Comparison of ENCODE assay signal across 13 mouse cellular contexts in genomic region chr12:84152352-84153190, GRCm38 (mm10). TPM values are rescaled to one million over a fixed set of nuclear protein-coding genes. Genes with fewer than 3 reads are reported as not detected.
DNase-seq lines count a peak whose midpoint lies in the region; ATAC-seq and TF ChIP-seq lines count a peak whose summit lies in the region.
"Had no signal": no experiment of that assay in that cellular context is flagged by ENCODE, and none has a peak within 500 bp of the region (broad histone marks: within the 10 kb centered on the region; RNA-seq: fewer than 3 reads in every experiment).

No protein-coding gene starts in this region.

- TF ChIP-seq CTCF in lung, adult 2 months (IDR thresholded peaks at IDR 0.05; ENCODE audit: insufficient read depth, low read length) = no peak

- DNase-seq in cerebellum, adult 9-11 months = peak; percentile 42
- DNase-seq in cerebellum, postnatal 4 days (ENCODE audit: low spot score in 2 of 2) = no peak
- DNase-seq in lung, adult 2 months = no peak
- DNase-seq in testis, postnatal 10 days (ENCODE audit: low spot score) = peak; percentile 53
- DNase-seq in layer of hippocampus, postnatal 36 days = no peak
- DNase-seq: lung, adult 18-20 months had no signal

- 63% methylated on average over 32 of the region's 32 CpGs for WGBS in lung, embryonic 15.5 days
- 72% methylated on average over 32 of the region's 32 CpGs for WGBS in lung, adult 2 months
- WGBS in intestine, embryonic 16.5 days = 48% methylated on average over 32 of the region's 32 CpGs
- WGBS in forebrain, embryonic 13.5 days = 74% methylated on average over 32 of the region's 32 CpGs

- H3K4me3 ChIP-seq in lung, embryonic 15.5 days = no peak overlapping the region
- no peak overlapping the region for H3K4me3 ChIP-seq in lung, adult 2 months (replicated peaks; ENCODE audit: extremely low read depth, low read depth, low read length)
- peak overlapping the region; percentile 12; the same call in 1 of the 2 replicates for H3K4me3 ChIP-seq in intestine, embryonic 16.5 days (ENCODE audit: low read length)
- H3K4me3 ChIP-seq in forebrain, embryonic 13.5 days = no peak overlapping the region
- H3K4me3 ChIP-seq: hindbrain, embryonic 12.5 days had no signal

- no peak for TF ChIP-seq POLR2A in lung, adult 2 months (IDR thresholded peaks at IDR 0.05; ENCODE audit: borderline replicate concordance, extremely low read depth, low read depth, low read length)

- no peaks in the 10 kb centered on the region for H3K27me3 ChIP-seq in lung, embryonic 15.5 days
- H3K27me3 ChIP-seq in intestine, embryonic 16.5 days (replicated peaks; ENCODE audit: control insufficient read depth, insufficient read depth, low read length) = no peaks in the 10 kb centered on the region
- H3K27me3 ChIP-seq in forebrain, embryonic 13.5 days = no peaks in the 10 kb centered on the region
- H3K27me3 ChIP-seq: hindbrain, embryonic 12.5 days had no signal

- ATAC-seq in lung, embryonic 15.5 days (ENCODE audit: borderline replicate concordance, extremely low read depth, low FRiP score, low TSS enrichment) = peak; percentile 19; the same call in 1 of the 2 replicates
- peak; percentile 57 for ATAC-seq in intestine, embryonic 16.5 days
- no peak for ATAC-seq in forebrain, embryonic 13.5 days
- ATAC-seq: activated CD4-positive, CD25-positive, alpha-beta regulatory T cell, adult 4 months; CD4-positive, CD25-positive, alpha-beta regulatory T cell, adult 4 months; forebrain, embryonic 16.5 days had no signal

- no peak overlapping the region for H3K4me2 ChIP-seq in lung, embryonic 15.5 days
- peak overlapping the region; percentile 40 for H3K4me2 ChIP-seq in intestine, embryonic 16.5 days (ENCODE audit: low read depth, low read length)
- H3K4me2 ChIP-seq in forebrain, embryonic 13.5 days = no peak overlapping the region
- H3K4me2 ChIP-seq: hindbrain, embryonic 12.5 days had no signal

- H3K4me1 ChIP-seq in lung, embryonic 15.5 days = peaks cover 20% of the 10 kb centered on the region
- 0 out of 2 replicates have a peak, but pooled peaks cover 2% of the 10 kb centered on the region for H3K4me1 ChIP-seq in lung, adult 2 months (ENCODE audit: control insufficient read depth, insufficient read depth, low read length)
- peaks cover 30% of the 10 kb centered on the region for H3K4me1 ChIP-seq in intestine, embryonic 16.5 days (ENCODE audit: control insufficient read depth, insufficient read depth, low read length)
- peaks cover 20% of the 10 kb centered on the region for H3K4me1 ChIP-seq in forebrain, embryonic 13.5 days

- no peaks in the 10 kb centered on the region for H3K9me3 ChIP-seq in lung, embryonic 15.5 days
- no peaks in the 10 kb centered on the region for H3K9me3 ChIP-seq in intestine, embryonic 16.5 days (ENCODE audit: control insufficient read depth, low read length)
- H3K9me3 ChIP-seq in forebrain, embryonic 13.5 days (replicated peaks) = no peaks in the 10 kb centered on the region
- H3K9me3 ChIP-seq: hindbrain, embryonic 12.5 days had no signal

- H3K36me3 ChIP-seq in lung, embryonic 15.5 days = peaks cover 58% of the 10 kb centered on the region
- peaks cover 12% of the 10 kb centered on the region; the same call in 1 of the 2 replicates for H3K36me3 ChIP-seq in intestine, embryonic 16.5 days (ENCODE audit: control insufficient read depth, insufficient read depth, low read length)
- H3K36me3 ChIP-seq in forebrain, embryonic 13.5 days (ENCODE audit: poor library complexity, severe bottlenecking) = peaks cover 59% of the 10 kb centered on the region

- no peak overlapping the region for H3K9ac ChIP-seq in lung, embryonic 15.5 days
- peak overlapping the region; percentile 45; the same call in 1 of the 2 replicates for H3K9ac ChIP-seq in intestine, embryonic 16.5 days (ENCODE audit: low read depth, low read length)
- no peak overlapping the region for H3K9ac ChIP-seq in forebrain, embryonic 13.5 days
- H3K9ac ChIP-seq: hindbrain, embryonic 12.5 days had no signal

- no peak overlapping the region for H3K27ac ChIP-seq in lung, embryonic 15.5 days
- peak overlapping the region; percentile 80 for H3K27ac ChIP-seq in intestine, embryonic 16.5 days (ENCODE audit: low read length)
- H3K27ac ChIP-seq in forebrain, embryonic 13.5 days = no peak overlapping the region; the same call in 1 of the 2 replicates

RNA-seq across cellular contexts. Expression of gene Pnma1, which starts 4.3 kb away (rescaled TPM):
- 1.8 TPM in 2 replicates for polyA plus RNA-seq in lung, embryonic 15.5 days (2015; fragmentation: Nextera tagmentation; extraction: Ambion mirVana)
- 0.84 and 1.3 TPM in 2 replicates for polyA plus RNA-seq in lung, adult 2 months (2012; rRNA removed)
- 0.34 and 0.67 TPM in 2 replicates for polyA plus RNA-seq in intestine, embryonic 16.5 days (2015; fragmentation: Nextera tagmentation; extraction: Ambion mirVana)
- 1 to 10 TPM; 2.3 to 2.8 TPM for total RNA-seq in layer of hippocampus, postnatal 36 days (2021)
- polyA plus RNA-seq in forebrain, embryonic 13.5 days (2015; fragmentation: Nextera tagmentation; extraction: Ambion mirVana) = 3.6 and 4.3 TPM in 2 replicates
- polyA plus RNA-seq: activated CD4-positive, CD25-positive, alpha-beta regulatory T cell, adult 4 months; CD4-positive, CD25-positive, alpha-beta regulatory T cell, adult 4 months had no signal

RNA-seq across cellular contexts. Expression of gene Dnal1, which starts 38.4 kb away (rescaled TPM):
- 4.8 and 6.1 TPM in 2 replicates for polyA plus RNA-seq in lung, embryonic 15.5 days (2015; fragmentation: Nextera tagmentation; extraction: Ambion mirVana)
- 4.6 and 9.2 TPM in 2 replicates for polyA plus RNA-seq in lung, adult 2 months (2012; rRNA removed)
- polyA plus RNA-seq in intestine, embryonic 16.5 days (2015; fragmentation: Nextera tagmentation; extraction: Ambion mirVana) = 2.4 and 3.4 TPM in 2 replicates
- total RNA-seq in layer of hippocampus, postnatal 36 days (2021) = 100 to 1,000 TPM; 104 to 112 TPM
- polyA plus RNA-seq in forebrain, embryonic 13.5 days (2015; fragmentation: Nextera tagmentation; extraction: Ambion mirVana) = 9.2 and 11.0 TPM in 2 replicates

RNA-seq across cellular contexts. Expression of gene Acot6, which starts 52.1 kb away (rescaled TPM):
- 1.6 TPM in 2 replicates for polyA plus RNA-seq in lung, embryonic 15.5 days (2015; fragmentation: Nextera tagmentation; extraction: Ambion mirVana)
- polyA plus RNA-seq in lung, adult 2 months (2012; rRNA removed) = 1.9 TPM in 2 replicates
- 2.5 and 3.2 TPM in 2 replicates for polyA plus RNA-seq in intestine, embryonic 16.5 days (2015; fragmentation: Nextera tagmentation; extraction: Ambion mirVana)
- 1 to 10 TPM; 4.6 to 5.0 TPM for total RNA-seq in layer of hippocampus, postnatal 36 days (2021)
- polyA plus RNA-seq in forebrain, embryonic 13.5 days (2015; fragmentation: Nextera tagmentation; extraction: Ambion mirVana) = 0.84 and 0.99 TPM in 2 replicates

Comparison
In these comparisons a context has a peak if more than half of its experiments do, and no peak if none do; other contexts are left out.
1. DNase-seq: peak in cerebellum, adult 9-11 months (single experiment) and testis, postnatal 10 days (single experiment); none in cerebellum, postnatal 4 days (0 of 2), lung, adult 2 months (single experiment) and layer of hippocampus, postnatal 36 days (0 of 2).